Mouse (Mus musculus) CH12.LX (cell line): ENCODE results near the gene Polr1b. TPM values are rescaled to one million over a fixed set of nuclear protein-coding genes. Genes with fewer than 3 reads are reported as not detected.

Experiments
- DNase-seq: peaks from one replicate; pipeline ENCODE4 v3.0.0-alpha.2; 2013; ENCODE audit errors: extremely low read depth
- H3K27ac ChIP-seq: 2 replicates; pipeline ENCODE4 v1.5.1; 2012; ENCODE audit warnings: low read depth, mild to moderate bottlenecking, control low read depth, moderate library complexity; ENCODE audit not compliant: insufficient read depth
- H3K27me3 ChIP-seq: replicated peaks from 2 replicates; pipeline ENCODE3; 2012; ENCODE audit warnings: inconsistent platforms
- H3K36me3 ChIP-seq, 2 experiments: replicated peaks in 1 of 2; 2 replicates each; pipeline versions ENCODE3 to v1.6.1; 2012; ENCODE audit warnings: inconsistent platforms in 1 of 2, low read length in 1 of 2, mild to moderate bottlenecking in 1 of 2, mixed read lengths in 1 of 2, moderate library complexity in 1 of 2; ENCODE audit not compliant: control insufficient read depth in 1 of 2, insufficient read depth in 1 of 2
- H3K4me1 ChIP-seq, 2 experiments: 2 replicates each; pipeline ENCODE4 v1.6.1; 2012; ENCODE audit warnings: inconsistent platforms in 1 of 2, moderate library complexity in 1 of 2; ENCODE audit not compliant: insufficient read depth in 2 of 2, control insufficient read depth in 1 of 2
- H3K4me2 ChIP-seq: 2 replicates; pipeline ENCODE4 v1.6.1; 2012; ENCODE audit warnings: low read depth, mild to moderate bottlenecking, control low read depth; ENCODE audit not compliant: poor library complexity, insufficient read depth, severe bottlenecking
- H3K4me3 ChIP-seq, 3 experiments: fragments of 150-350 bp in 1 of 3; sonication (generic) in 1 of 3; replicated peaks in 1 of 3; 2 replicates each; pipeline versions ENCODE3 to v1.5.1; 2011 to 2012; ENCODE audit warnings: low read depth in 2 of 3, low read length in 2 of 3, mild to moderate bottlenecking in 2 of 3, moderate library complexity in 2 of 3, control low read depth in 1 of 3, improper control_type of control experiment in 1 of 3, inconsistent platforms in 1 of 3, mixed read lengths in 1 of 3; ENCODE audit not compliant: poor library complexity in 1 of 3
- H3K79me2 ChIP-seq: replicated peaks from 2 replicates; pipeline ENCODE4 v1.6.1; 2012; ENCODE audit warnings: mild to moderate bottlenecking, moderate library complexity; ENCODE audit not compliant: control insufficient read depth, poor library complexity, insufficient read depth, severe bottlenecking; ENCODE audit errors: extremely low read depth
- H3K9ac ChIP-seq: 2 replicates; pipeline ENCODE4 v1.6.1; 2012; ENCODE audit warnings: low read depth, mild to moderate bottlenecking, control low read depth, moderate library complexity; ENCODE audit not compliant: insufficient read depth
- H3K9me3 ChIP-seq: replicated peaks from 2 replicates; pipeline ENCODE3; 2012; ENCODE audit warnings: low read length, inconsistent platforms, mixed read lengths
- BHLHE40 ChIP-seq: IDR thresholded peaks from 2 replicates; pipeline ENCODE4 v1.6.1; 2011; ENCODE audit warnings: mild to moderate bottlenecking, low read depth, low read length, improper control_type of control experiment
- CTCF ChIP-seq, 2 experiments: IDR thresholded peaks in 1 of 2; conservative IDR thresholded peaks in 1 of 2; 2 replicates each; pipeline ENCODE4 v1.5.1; 2011 to 2012; ENCODE audit warnings: low read depth in 2 of 2, low read length in 2 of 2, improper control_type of control experiment in 1 of 2, inconsistent platforms in 1 of 2, mild to moderate bottlenecking in 1 of 2, moderate library complexity in 1 of 2
- EP300 ChIP-seq: IDR thresholded peaks from 2 replicates; pipeline ENCODE4 v1.6.1; 2011; ENCODE audit warnings: low read length, improper control_type of control experiment
- GABPA ChIP-seq: IDR thresholded peaks from 2 replicates; pipeline ENCODE4 v1.6.1; 2012; ENCODE audit warnings: low read depth, low read length, improper control_type of control experiment, inconsistent platforms; ENCODE audit not compliant: insufficient replicate concordance
- IRF4 ChIP-seq: IDR thresholded peaks from 2 replicates; pipeline ENCODE4 v1.6.1; 2014; ENCODE audit warnings: low read depth, mild to moderate bottlenecking, inconsistent platforms, low read length, improper control_type of control experiment
- JUND ChIP-seq: conservative IDR thresholded peaks from 2 replicates; pipeline ENCODE4 v1.6.1; 2011; ENCODE audit warnings: low read depth, low read length, improper control_type of control experiment
- KAT2A ChIP-seq: IDR thresholded peaks from 2 replicates; pipeline ENCODE4 v1.6.1; 2012; ENCODE audit warnings: low read length, improper control_type of control experiment, inconsistent platforms; ENCODE audit not compliant: insufficient replicate concordance
- MAFK ChIP-seq: IDR thresholded peaks from 2 replicates; pipeline ENCODE4 v1.6.1; 2011; ENCODE audit warnings: low read length, improper control_type of control experiment; ENCODE audit not compliant: insufficient replicate concordance
- MXI1 ChIP-seq: IDR thresholded peaks from 2 replicates; pipeline ENCODE4 v1.6.1; 2011; ENCODE audit warnings: mild to moderate bottlenecking, low read depth, low read length, improper control_type of control experiment
- MYC ChIP-seq: IDR thresholded peaks from 2 replicates; pipeline ENCODE4 v1.6.1; 2011; ENCODE audit warnings: low read depth, mild to moderate bottlenecking, improper control_type of control experiment, low read length
- NRF1 ChIP-seq: IDR thresholded peaks from 2 replicates; pipeline ENCODE4 v1.6.1; 2014; ENCODE audit warnings: low read depth, mild to moderate bottlenecking, inconsistent platforms, low read length, improper control_type of control experiment, moderate library complexity
- POLR2AphosphoS2 ChIP-seq: IDR thresholded peaks from 2 replicates; pipeline ENCODE4 v1.6.1; 2011; ENCODE audit warnings: low read depth, low read length, improper control_type of control experiment
- RAD21 ChIP-seq: IDR thresholded peaks from 2 replicates; pipeline ENCODE4 v1.6.1; 2011; ENCODE audit warnings: low read depth, mild to moderate bottlenecking, low read length, improper control_type of control experiment, moderate library complexity
- SIN3A ChIP-seq: IDR thresholded peaks from 2 replicates; pipeline ENCODE4 v1.6.1; 2012; ENCODE audit warnings: low read length, improper control_type of control experiment, inconsistent platforms
- SMC3 ChIP-seq: IDR thresholded peaks from 2 replicates; pipeline ENCODE4 v1.6.1; 2011; ENCODE audit warnings: low read depth, low read length, improper control_type of control experiment
- USF1 ChIP-seq: IDR thresholded peaks from 2 replicates; pipeline ENCODE4 v1.6.1; 2014; ENCODE audit warnings: low read depth, mild to moderate bottlenecking, inconsistent platforms, low read length, improper control_type of control experiment
- ZKSCAN1 ChIP-seq: IDR thresholded peaks from 2 replicates; pipeline ENCODE4 v1.6.1; 2012; ENCODE audit warnings: low read depth, inconsistent platforms, low read length, improper control_type of control experiment, borderline replicate concordance
- ZMIZ1 ChIP-seq: IDR thresholded peaks from 2 replicates; pipeline ENCODE4 v1.6.1; 2012; ENCODE audit warnings: low read depth, mild to moderate bottlenecking, inconsistent platforms, low read length, improper control_type of control experiment
- dilution Hi-C: fragments of 300-500 bp; cut with MboI; formaldehyde crosslinking; loops from 2 replicates; pipeline ENCODE4 v1.14.3; 2020; ENCODE audit warnings: low sequenced_read_pairs; ENCODE audit not compliant: extremely low pct_unique_long_range_greater_than_20kb, extremely low pct_ligation_motif_present
- in situ Hi-C: fragments of 300-500 bp; cut with MboI; formaldehyde crosslinking; loops from 3 replicates; pipeline ENCODE4 v1.14.3; 2019; ENCODE audit warnings: low sequenced_read_pairs, low pct_ligation_motif_present, low pct_unique_long_range_greater_than_20kb, mixed read lengths
- polyA plus RNA-seq: library from polyadenylated mRNA; unstranded; fragments of >175 nt; gene quantifications from 2 replicates; pipeline ENCODE4 v1.2.1, GENCODE M21; 2012; ENCODE audit warnings: low read depth; ENCODE audit not compliant: insufficient read length
- total RNA-seq, 2 experiments: library from RNA; depleted of rRNA; stranded (reverse); fragments of 300-350 nt in 1 of 2; fragments of >200 nt in 1 of 2; gene quantifications; 2 replicates each; pipeline ENCODE4 v1.2.3; 2012 to 2014

Polr1b gene
- total and polyA plus RNA-seq, 3 experiments: 68.0 to 83.1 (median 70.5) TPM

GRCm38 (mm10) chr2:129070296-129070695, 30.5 kb upstream of the Polr1b start:
- no peaks in the 10 kb centered on the region for H3K9me3 ChIP-seq
- no peak overlapping the region for H3K9ac ChIP-seq
- peaks cover 0 to 7% of the 10 kb centered on the region in 2 experiments; a peak in 2 of 4 replicates for H3K4me1 ChIP-seq
- H3K79me2 ChIP-seq: no peaks in the 10 kb centered on the region
- H3K4me3 ChIP-seq: no peak overlapping the region
- no peak for DNase-seq
- no peak for TF ChIP-seq KAT2A
- no peak for TF ChIP-seq GABPA
- no peak for TF ChIP-seq POLR2AphosphoS2
- no peak for TF ChIP-seq RAD21
- no peak for TF ChIP-seq SIN3A
- no peak for TF ChIP-seq BHLHE40
- no peak for TF ChIP-seq ZKSCAN1
- no peak for TF ChIP-seq MXI1
- no peak for TF ChIP-seq NRF1
- no peak for TF ChIP-seq MAFK
- TF ChIP-seq JUND: no peak
- no peak for TF ChIP-seq EP300
- no peak for TF ChIP-seq ZMIZ1
- TF ChIP-seq USF1: no peak
- TF ChIP-seq MYC: no peak
- no peak overlapping the region for H3K4me2 ChIP-seq
- in situ Hi-C loops: no loop called here
- no peaks in the 10 kb centered on the region for H3K36me3 ChIP-seq
- dilution Hi-C loops: no loop called here
- H3K27me3 ChIP-seq: peaks cover 7% of the 10 kb centered on the region
- H3K27ac ChIP-seq: no peak overlapping the region

- Histone ChIP-seq H3K27me3 (no peaks in the 10 kb centered on the region), H3K9ac (no peak overlapping the region), H3K27ac (no peak overlapping the region), H3K36me3 (peaks cover 0 to 3% of the 10 kb centered on the region in 2 experiments), H3K4me3 (no peak overlapping the region), H3K4me1 (no peaks in the 10 kb centered on the region), H3K4me2 (no peak overlapping the region), H3K9me3 (peaks cover 2% of the 10 kb centered on the region), H3K79me2 (no peaks in the 10 kb centered on the region)
- no peak for DNase-seq
- in situ Hi-C loops: no loop called here
- dilution Hi-C loops: no loop called here
- TF ChIP-seq CTCF (conservative IDR thresholded peaks at IDR 0.05 in 1 of 2, IDR thresholded peaks at IDR 0.05 in 1 of 2; ENCODE audit: low read depth in 2 of 2, low read length in 2 of 2) (peak; percentile 27 to 60; a peak in 3 of 4 replicates), MYC (no peak), SMC3 (peak; percentile 47), IRF4 (no peak), RAD21 (peak; percentile 45)
Observed at GRCm38 (mm10) chr2:129078313-129078712, 22.5 kb upstream of the Polr1b start.
